Mouse (Mus musculus) heart, embryonic 13.5 days (tissue): ENCODE results near the gene Schip1. TPM values are rescaled to one million over a fixed set of nuclear protein-coding genes. Genes with fewer than 3 reads are reported as not detected.

Experiments
- ATAC-seq: fragments of 200-750 bp; cut with Nextera tagmentation; 2 replicates; pipeline ENCODE4 v1.8.0; 2017; ENCODE audit warnings: moderate TSS enrichment; ENCODE audit not compliant: insufficient number of reproducible peaks, low FRiP score, low TSS enrichment; ENCODE audit errors: extremely low read depth
- H3K27ac ChIP-seq: fragments of 300-500 bp; sonication (generic); replicated peaks from 2 replicates; pipeline ENCODE4 v1.5.1; 2015; ENCODE audit warnings: moderate library complexity, mild to moderate bottlenecking, inconsistent platforms
- H3K27me3 ChIP-seq: fragments of 300-500 bp; sonication (generic); replicated peaks from 2 replicates; pipeline ENCODE4 v1.6.1; 2015; ENCODE audit warnings: mild to moderate bottlenecking, inconsistent platforms
- H3K36me3 ChIP-seq: fragments of 300-500 bp; sonication (generic); 2 replicates; pipeline ENCODE4 v1.6.1; 2015; ENCODE audit warnings: mild to moderate bottlenecking, inconsistent platforms
- H3K4me1 ChIP-seq: fragments of 300-500 bp; sonication (generic); 2 replicates; pipeline ENCODE4 v1.6.1; 2015; ENCODE audit warnings: inconsistent platforms
- H3K4me2 ChIP-seq: fragments of 300-500 bp; sonication (generic); 2 replicates; pipeline ENCODE4 v1.6.1; 2015; ENCODE audit warnings: inconsistent platforms, mild to moderate bottlenecking, moderate library complexity
- H3K4me3 ChIP-seq: fragments of 300-500 bp; sonication (generic); 2 replicates; pipeline ENCODE4 v1.5.1; 2015; ENCODE audit warnings: moderate library complexity, mild to moderate bottlenecking, inconsistent platforms
- H3K9ac ChIP-seq: fragments of 300-500 bp; sonication (generic); 2 replicates; pipeline ENCODE4 v1.6.1; 2015; ENCODE audit warnings: inconsistent platforms, mild to moderate bottlenecking, moderate library complexity
- H3K9me3 ChIP-seq: fragments of 300-500 bp; sonication (generic); 2 replicates; pipeline ENCODE4 v1.6.1; 2016; ENCODE audit warnings: inconsistent platforms
- WGBS: fragments of 180-500 bp; shearing (Covaris S2); methylation state at CpG from one replicate; pipeline ENCODE4 v1.1.7; 2015; ENCODE audit warnings: mixed read lengths; 5-methylcytosine and 5-hydroxymethylcytosine counted together
- polyA plus RNA-seq: library from polyadenylated mRNA; unstranded; fragments of >200 nt; fragmentation: Nextera tagmentation; extraction: Ambion mirVana; gene quantifications from 2 replicates; pipeline ENCODE4 v1.2.1, GENCODE M21; 2015

Schip1 gene
- polyA plus RNA-seq, 1 experiment from 2014 or later = 52.4 TPM

GRCm38 (mm10) chr3:68479266-68479665, 414.7 kb downstream of the Schip1 start:
- 81% methylated on average over 6 of the region's 6 CpGs for WGBS
- Histone ChIP-seq H3K4me2 (no peak overlapping the region), H3K9ac (no peak overlapping the region), H3K9me3 (no peaks in the 10 kb centered on the region), H3K27ac (no peak overlapping the region), H3K36me3 (no peaks in the 10 kb centered on the region), H3K4me3 (no peak overlapping the region), H3K27me3 (no peaks in the 10 kb centered on the region), H3K4me1 (peaks cover 8% of the 10 kb centered on the region)
- no peak for ATAC-seq

GRCm38 (mm10) chr3:68483517-68483916, 418.9 kb downstream of the Schip1 start:
- H3K9me3 ChIP-seq = no peaks in the 10 kb centered on the region
- H3K4me1 ChIP-seq = no peaks in the 10 kb centered on the region
- no peak overlapping the region for H3K27ac ChIP-seq
- no peak for ATAC-seq
- WGBS = 89% methylated on average over 3 of the region's 3 CpGs
- no peak overlapping the region for H3K9ac ChIP-seq
- no peaks in the 10 kb centered on the region for H3K27me3 ChIP-seq
- H3K4me2 ChIP-seq = no peak overlapping the region
- H3K36me3 ChIP-seq = no peaks in the 10 kb centered on the region
- no peak overlapping the region for H3K4me3 ChIP-seq

GRCm38 (mm10) chr3:68484021-68484420, 419.4 kb downstream of the Schip1 start:
- ATAC-seq = no peak
- no peak overlapping the region for H3K27ac ChIP-seq
- H3K4me1 ChIP-seq = no peaks in the 10 kb centered on the region
- H3K27me3 ChIP-seq = no peaks in the 10 kb centered on the region
- 79% methylated on average over 9 of the region's 9 CpGs for WGBS
- H3K36me3 ChIP-seq = no peaks in the 10 kb centered on the region
- H3K4me2 ChIP-seq = no peak overlapping the region
- no peak overlapping the region for H3K9ac ChIP-seq
- H3K9me3 ChIP-seq = no peaks in the 10 kb centered on the region
- no peak overlapping the region for H3K4me3 ChIP-seq

GRCm38 (mm10) chr3:68484561-68484960, 420.0 kb downstream of the Schip1 start:
- Histone ChIP-seq H3K27ac (no peak overlapping the region), H3K4me1 (no peaks in the 10 kb centered on the region), H3K4me2 (no peak overlapping the region), H3K9me3 (no peaks in the 10 kb centered on the region), H3K27me3 (no peaks in the 10 kb centered on the region), H3K9ac (no peak overlapping the region), H3K4me3 (no peak overlapping the region), H3K36me3 (no peaks in the 10 kb centered on the region)
- no peak for ATAC-seq
- WGBS = 77% methylated on average over 4 of the region's 4 CpGs

- ATAC-seq = no peak
- Histone ChIP-seq H3K9ac (no peak overlapping the region), H3K36me3 (no peaks in the 10 kb centered on the region), H3K27ac (no peak overlapping the region), H3K4me3 (no peak overlapping the region), H3K4me1 (peaks cover 16% of the 10 kb centered on the region), H3K27me3 (no peaks in the 10 kb centered on the region), H3K9me3 (no peaks in the 10 kb centered on the region), H3K4me2 (no peak overlapping the region)
- WGBS = 75% methylated on average over 1 of the region's 1 CpGs
Measured at GRCm38 (mm10) chr3:68487621-68488020, 423.0 kb downstream of the Schip1 start.

- H3K4me1 ChIP-seq = peaks cover 23% of the 10 kb centered on the region
- no peak overlapping the region for H3K9ac ChIP-seq
- no peak overlapping the region for H3K27ac ChIP-seq
- H3K36me3 ChIP-seq = no peaks in the 10 kb centered on the region
- H3K4me2 ChIP-seq = no peak overlapping the region
- ATAC-seq = no peak
- H3K4me3 ChIP-seq = no peak overlapping the region
- H3K27me3 ChIP-seq = no peaks in the 10 kb centered on the region
- no peaks in the 10 kb centered on the region for H3K9me3 ChIP-seq
- 65% methylated on average over 5 of the region's 5 CpGs for WGBS
Measured at GRCm38 (mm10) chr3:68488316-68488715, 423.7 kb downstream of the Schip1 start.

- WGBS = 75% methylated on average over 6 of the region's 6 CpGs
- no peaks in the 10 kb centered on the region for H3K36me3 ChIP-seq
- no peak overlapping the region for H3K9ac ChIP-seq
- H3K4me3 ChIP-seq = no peak overlapping the region
- H3K9me3 ChIP-seq = no peaks in the 10 kb centered on the region
- H3K27ac ChIP-seq = peak overlapping the region; percentile 99; the same call in 1 of the 2 replicates
- no peaks in the 10 kb centered on the region for H3K27me3 ChIP-seq
- H3K4me2 ChIP-seq = no peak overlapping the region
- no peak for ATAC-seq
- H3K4me1 ChIP-seq = peaks cover 34% of the 10 kb centered on the region
Measured at GRCm38 (mm10) chr3:68491516-68491915, 426.9 kb downstream of the Schip1 start.

- H3K27me3 ChIP-seq = no peaks in the 10 kb centered on the region
- H3K4me1 ChIP-seq = peaks cover 39% of the 10 kb centered on the region
- H3K27ac ChIP-seq = peak overlapping the region; percentile 99
- H3K4me3 ChIP-seq = no peak overlapping the region
- H3K36me3 ChIP-seq = no peaks in the 10 kb centered on the region
- peak overlapping the region; percentile 87 for H3K4me2 ChIP-seq
- H3K9me3 ChIP-seq = no peaks in the 10 kb centered on the region
- ATAC-seq = no peak
- peak overlapping the region; percentile 96 for H3K9ac ChIP-seq
- WGBS = 42% methylated on average over 1 of the region's 1 CpGs
Measured at GRCm38 (mm10) chr3:68492066-68492465, 427.5 kb downstream of the Schip1 start.

GRCm38 (mm10) chr3:68492513-68492912, 427.9 kb downstream of the Schip1 start:
- Histone ChIP-seq H3K4me2 (peak overlapping the region; percentile 87), H3K27me3 (no peaks in the 10 kb centered on the region), H3K9me3 (no peaks in the 10 kb centered on the region), H3K9ac (peak overlapping the region; percentile 96), H3K36me3 (peaks cover 2% of the 10 kb centered on the region; the same call in 1 of the 2 replicates), H3K4me1 (peaks cover 44% of the 10 kb centered on the region), H3K27ac (peak overlapping the region; percentile 99), H3K4me3 (peak overlapping the region; percentile 87)
- ATAC-seq = no peak
- WGBS = 12% methylated on average over 3 of the region's 3 CpGs

GRCm38 (mm10) chr3:68493170-68493585, 428.6 kb downstream of the Schip1 start:
- 1% methylated on average over 12 of the region's 12 CpGs for WGBS
- H3K36me3 ChIP-seq = peaks cover 9% of the 10 kb centered on the region; the same call in 1 of the 2 replicates
- H3K4me3 ChIP-seq = peak overlapping the region; percentile 87
- H3K4me1 ChIP-seq = peaks cover 45% of the 10 kb centered on the region
- peak overlapping the region; percentile 87 for H3K4me2 ChIP-seq
- H3K27ac ChIP-seq = peak overlapping the region; percentile 99
- H3K9ac ChIP-seq = peak overlapping the region; percentile 96
- H3K9me3 ChIP-seq = no peaks in the 10 kb centered on the region
- H3K27me3 ChIP-seq = no peaks in the 10 kb centered on the region
- ATAC-seq = peak; percentile 38; the same call in 1 of the 2 replicates

GRCm38 (mm10) chr3:68493586-68494295, 429.1 kb downstream of the Schip1 start:
- peak; percentile 67 for ATAC-seq
- peak overlapping the region; percentile 87 for H3K4me3 ChIP-seq
- H3K4me2 ChIP-seq = peak overlapping the region; percentile 87
- peak overlapping the region; percentile 99 for H3K27ac ChIP-seq
- peak overlapping the region; percentile 96 for H3K9ac ChIP-seq
- peaks cover 14% of the 10 kb centered on the region; the same call in 1 of the 2 replicates for H3K36me3 ChIP-seq
- no peaks in the 10 kb centered on the region for H3K9me3 ChIP-seq
- H3K27me3 ChIP-seq = no peaks in the 10 kb centered on the region
- peaks cover 45% of the 10 kb centered on the region for H3K4me1 ChIP-seq
- under 1% methylated on average over 65 of the region's 70 CpGs for WGBS
